Mouse (Mus musculus): ENCODE data around the gene D430041D05Rik. TPM values are rescaled to one million over a fixed set of nuclear protein-coding genes. Genes with fewer than 3 reads are reported as not detected.

D430041D05Rik gene
- polyA plus RNA-seq, 1 experiment = 0.60 TPM

GRCm38 (mm10) chr2:104209408-104209807, 201.4 kb downstream of the D430041D05Rik start:
- Histone ChIP-seq H3K79me2 (ENCODE audit: control insufficient read depth, insufficient read depth) (no peaks in the 10 kb centered on the region), H3ac (ENCODE audit: control insufficient read depth, insufficient read length) (no peak overlapping the region), H3K27me3 (ENCODE audit: control insufficient read depth, insufficient read depth, insufficient read length) (no peaks in the 10 kb centered on the region), H3K36me3 (ENCODE audit: control insufficient read depth, insufficient read depth) (no peaks in the 10 kb centered on the region), H3K4me2 (ENCODE audit: low read depth) (no peak overlapping the region), H3K4me3 (no peak overlapping the region)
- TF ChIP-seq E2F4 (IDR thresholded peaks at IDR 0.05; ENCODE audit: insufficient read depth) (no peak), SRF (IDR thresholded peaks at IDR 0.05; ENCODE audit: control insufficient read depth, insufficient read length, low read depth) (no peak), MYOD1 (IDR thresholded peaks at IDR 0.05; ENCODE audit: control insufficient read depth in 1 of 3, insufficient read length in 2 of 3, low read depth in 2 of 3) (no peak), TCF3 (IDR thresholded peaks at IDR 0.05; ENCODE audit: insufficient read length, low read depth) (no peak), POLR2AphosphoS2 (IDR thresholded peaks at IDR 0.05; ENCODE audit: insufficient read length, low read depth) (no peak), MYOG (IDR thresholded peaks at IDR 0.05; ENCODE audit: control insufficient read depth in 1 of 3, insufficient read depth in 1 of 3, insufficient read length in 2 of 3, low read depth in 2 of 3) (no peak), TCF12 (IDR thresholded peaks at IDR 0.05; ENCODE audit: insufficient read depth, poor library complexity, severe bottlenecking) (no peak)

DNA sequence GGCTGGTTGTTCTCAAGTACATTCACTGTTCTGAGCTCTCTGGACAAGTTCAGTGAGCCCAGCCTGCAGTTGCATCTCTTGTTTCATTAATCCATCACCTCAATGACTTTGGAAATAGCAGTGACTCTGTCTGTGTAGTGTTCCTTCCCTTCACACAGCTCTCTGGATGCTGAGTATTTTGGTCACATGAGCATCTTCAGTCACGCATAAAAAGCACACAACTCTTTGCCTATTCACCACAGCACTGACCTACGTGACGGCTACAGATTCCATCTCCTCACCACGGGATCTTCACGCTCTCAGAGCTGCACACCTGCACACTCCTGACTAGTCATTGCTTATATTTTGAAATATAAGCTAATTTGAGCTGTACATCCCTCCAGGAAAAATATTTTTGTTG, 202.4 kb downstream of the D430041D05Rik start:
- Histone ChIP-seq H3K36me3 (ENCODE audit: control insufficient read depth, insufficient read depth) (no peaks in the 10 kb centered on the region), H3K79me2 (ENCODE audit: control insufficient read depth, insufficient read depth) (no peaks in the 10 kb centered on the region), H3K4me3 (no peak overlapping the region), H3K27me3 (ENCODE audit: control insufficient read depth, insufficient read depth, insufficient read length) (no peaks in the 10 kb centered on the region), H3K4me2 (ENCODE audit: low read depth) (no peak overlapping the region), H3ac (ENCODE audit: control insufficient read depth, insufficient read length) (no peak overlapping the region)
- TF ChIP-seq MYOG (IDR thresholded peaks at IDR 0.05; ENCODE audit: control insufficient read depth in 1 of 3, insufficient read depth in 1 of 3, insufficient read length in 2 of 3, low read depth in 2 of 3) (no peak), TCF12 (IDR thresholded peaks at IDR 0.05; ENCODE audit: insufficient read depth, poor library complexity, severe bottlenecking) (no peak), POLR2A (IDR thresholded peaks at IDR 0.05; ENCODE audit: insufficient read length, low read depth) (no peak), REST (IDR thresholded peaks at IDR 0.05; ENCODE audit: insufficient read depth, insufficient read length) (no peak)

- no peaks in the 10 kb centered on the region for H3K27me3 ChIP-seq (ENCODE audit: control insufficient read depth, insufficient read depth, insufficient read length)
- no peaks in the 10 kb centered on the region for H3K36me3 ChIP-seq (ENCODE audit: control insufficient read depth, insufficient read depth)
- H3ac ChIP-seq (ENCODE audit: control insufficient read depth, insufficient read length) = no peak overlapping the region
- no peak for TF ChIP-seq SRF (IDR thresholded peaks at IDR 0.05; ENCODE audit: control insufficient read depth, insufficient read length, low read depth)
- no peak overlapping the region for H3K4me2 ChIP-seq (ENCODE audit: low read depth)
- no peaks in the 10 kb centered on the region for H3K79me2 ChIP-seq (ENCODE audit: control insufficient read depth, insufficient read depth)
- no peak overlapping the region for H3K4me3 ChIP-seq
These were observed 202.9 kb downstream of the D430041D05Rik start for GRCm38 (mm10) chr2:104207948-104208347.

- Histone ChIP-seq H3K4me2 (ENCODE audit: low read depth) (no peak overlapping the region), H3K27me3 (ENCODE audit: control insufficient read depth, insufficient read depth, insufficient read length) (no peaks in the 10 kb centered on the region)
- TF ChIP-seq CEBPB (IDR thresholded peaks at IDR 0.05; ENCODE audit: insufficient read depth, poor library complexity, severe bottlenecking) = no peak
- no peak for TF ChIP-seq POLR2AphosphoS2 (IDR thresholded peaks at IDR 0.05; ENCODE audit: insufficient read length, low read depth)
- no peak for TF ChIP-seq E2F4 (IDR thresholded peaks at IDR 0.05; ENCODE audit: insufficient read depth)
- TF ChIP-seq TCF12 (IDR thresholded peaks at IDR 0.05; ENCODE audit: insufficient read depth, poor library complexity, severe bottlenecking) = no peak
- TF ChIP-seq REST (IDR thresholded peaks at IDR 0.05; ENCODE audit: insufficient read depth, insufficient read length) = no peak
- no peak for TF ChIP-seq TCF3 (IDR thresholded peaks at IDR 0.05; ENCODE audit: insufficient read length, low read depth)
- TF ChIP-seq MYOD1 (IDR thresholded peaks at IDR 0.05; ENCODE audit: control insufficient read depth in 1 of 3, insufficient read length in 2 of 3, low read depth in 2 of 3) = no peak
- no peak for TF ChIP-seq SRF (IDR thresholded peaks at IDR 0.05; ENCODE audit: control insufficient read depth, insufficient read length, low read depth)
These were observed 205.2 kb downstream of the D430041D05Rik start for GRCm38 (mm10) chr2:104205623-104206022.

DNA sequence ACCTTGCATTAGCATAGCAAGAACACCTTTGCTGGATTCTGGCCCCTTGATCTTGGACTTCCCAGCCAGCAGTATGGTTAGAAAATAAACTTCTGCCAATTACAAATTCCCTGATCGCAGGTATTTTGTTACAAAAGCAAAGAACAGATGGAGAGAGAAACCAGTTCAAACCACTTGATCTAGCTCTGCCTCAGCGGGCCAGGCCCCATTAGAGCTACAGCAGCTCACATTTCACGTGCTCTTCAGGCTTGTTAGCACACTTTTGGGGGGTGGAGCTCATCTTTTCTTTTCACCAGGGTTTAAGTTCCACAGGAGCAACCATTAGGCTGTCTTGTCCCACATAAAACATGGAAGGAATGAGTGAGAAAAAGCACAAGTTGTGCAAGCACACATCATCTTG, 210.6 kb downstream of the D430041D05Rik start:
- Histone ChIP-seq H3K4me2 (ENCODE audit: low read depth) (no peak overlapping the region), H3K36me3 (ENCODE audit: control insufficient read depth, insufficient read depth) (no peaks in the 10 kb centered on the region), H3K79me2 (ENCODE audit: control insufficient read depth, insufficient read depth) (no peaks in the 10 kb centered on the region), H3K27me3 (ENCODE audit: control insufficient read depth, insufficient read depth, insufficient read length) (no peaks in the 10 kb centered on the region), H3K4me3 (no peak overlapping the region), H3ac (ENCODE audit: control insufficient read depth, insufficient read length) (no peak overlapping the region)
- TF ChIP-seq POLR2AphosphoS2 (IDR thresholded peaks at IDR 0.05; ENCODE audit: insufficient read length, low read depth) (no peak), POLR2A (IDR thresholded peaks at IDR 0.05; ENCODE audit: insufficient read length, low read depth) (no peak), E2F4 (IDR thresholded peaks at IDR 0.05; ENCODE audit: insufficient read depth) (no peak), REST (IDR thresholded peaks at IDR 0.05; ENCODE audit: insufficient read depth, insufficient read length) (no peak), MYOD1 (IDR thresholded peaks at IDR 0.05; ENCODE audit: control insufficient read depth in 1 of 3, insufficient read length in 2 of 3, low read depth in 2 of 3) (no peak), CEBPB (IDR thresholded peaks at IDR 0.05; ENCODE audit: insufficient read depth, poor library complexity, severe bottlenecking) (no peak), MAX (IDR thresholded peaks at IDR 0.05; ENCODE audit: low read depth) (no peak), TCF3 (IDR thresholded peaks at IDR 0.05; ENCODE audit: insufficient read length, low read depth) (no peak), USF1 (IDR thresholded peaks at IDR 0.05; ENCODE audit: low read depth) (no peak)

More at GRCm38 (mm10) chr2:104205623-104206022, 205.2 kb downstream of the D430041D05Rik start:
- H3K79me2 ChIP-seq (ENCODE audit: control insufficient read depth, insufficient read depth) = no peaks in the 10 kb centered on the region
- no peak overlapping the region for H3K4me3 ChIP-seq
- H3ac ChIP-seq (ENCODE audit: control insufficient read depth, insufficient read length) = no peak overlapping the region
- H3K36me3 ChIP-seq (ENCODE audit: control insufficient read depth, insufficient read depth) = no peaks in the 10 kb centered on the region

DNA sequence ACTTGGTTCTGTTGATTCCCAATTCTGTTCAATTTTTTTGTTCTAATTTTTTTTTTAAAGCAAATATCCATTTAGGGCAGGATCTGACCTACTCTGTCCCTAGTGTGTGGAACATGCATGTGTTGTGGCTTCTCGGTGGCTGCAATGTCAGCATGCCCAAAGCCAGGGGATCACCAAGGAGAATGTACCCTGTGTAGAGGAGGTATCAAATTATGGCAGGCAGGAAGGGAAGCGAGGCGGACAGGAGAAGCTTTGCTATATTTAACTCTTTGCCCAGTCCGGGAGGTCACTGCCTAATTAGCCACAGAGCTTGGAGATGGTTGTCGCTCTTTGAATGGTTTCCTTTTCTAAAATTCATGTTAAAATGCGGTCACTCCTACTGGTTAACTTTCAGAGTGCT, 212.6 kb downstream of the D430041D05Rik start:
- Histone ChIP-seq H3K36me3 (ENCODE audit: control insufficient read depth, insufficient read depth) (no peaks in the 10 kb centered on the region), H3ac (ENCODE audit: control insufficient read depth, insufficient read length) (no peak overlapping the region), H3K79me2 (ENCODE audit: control insufficient read depth, insufficient read depth) (no peaks in the 10 kb centered on the region), H3K4me3 (no peak overlapping the region), H3K27me3 (ENCODE audit: control insufficient read depth, insufficient read depth, insufficient read length) (no peaks in the 10 kb centered on the region), H3K4me2 (ENCODE audit: low read depth) (no peak overlapping the region)
- TF ChIP-seq POLR2AphosphoS2 (IDR thresholded peaks at IDR 0.05; ENCODE audit: insufficient read length, low read depth) (no peak), MAX (IDR thresholded peaks at IDR 0.05; ENCODE audit: low read depth) (no peak), MYOG (IDR thresholded peaks at IDR 0.05; ENCODE audit: control insufficient read depth in 1 of 3, insufficient read depth in 1 of 3, insufficient read length in 2 of 3, low read depth in 2 of 3) (no peak), TCF3 (IDR thresholded peaks at IDR 0.05; ENCODE audit: insufficient read length, low read depth) (no peak), MYOD1 (IDR thresholded peaks at IDR 0.05; ENCODE audit: control insufficient read depth in 1 of 3, insufficient read length in 2 of 3, low read depth in 2 of 3) (no peak), REST (IDR thresholded peaks at IDR 0.05; ENCODE audit: insufficient read depth, insufficient read length) (no peak), CEBPB (IDR thresholded peaks at IDR 0.05; ENCODE audit: insufficient read depth, poor library complexity, severe bottlenecking) (no peak), POLR2A (IDR thresholded peaks at IDR 0.05; ENCODE audit: insufficient read length, low read depth) (no peak), TCF12 (IDR thresholded peaks at IDR 0.05; ENCODE audit: insufficient read depth, poor library complexity, severe bottlenecking) (no peak), USF1 (IDR thresholded peaks at IDR 0.05; ENCODE audit: low read depth) (no peak), E2F4 (IDR thresholded peaks at IDR 0.05; ENCODE audit: insufficient read depth) (no peak), SRF (IDR thresholded peaks at IDR 0.05; ENCODE audit: control insufficient read depth, insufficient read length, low read depth) (no peak)

All from myocyte (in vitro differentiated cells).